Mouse (Mus musculus): ENCODE data around the gene Dyrk1a. TPM values are rescaled to one million over a fixed set of nuclear protein-coding genes. Genes with fewer than 3 reads are reported as not detected.
A peak's percentile ranks its signal among the peaks of the same experiment; 100 is the strongest.

Dyrk1a gene
- total and polyA plus RNA-seq, 3 experiments, result 32.4 to 53.7 (median 40.4) TPM

- Histone ChIP-seq H3K4me3 (replicated peaks in 1 of 3; ENCODE audit: low read depth in 2 of 3, low read length in 2 of 3, poor library complexity in 1 of 3) (peak overlapping the region; percentile 84 to 88 (median 86)), H3K27me3 (replicated peaks) (no peaks in the 10 kb centered on the region), H3K9me3 (replicated peaks; ENCODE audit: low read length) (no peaks in the 10 kb centered on the region), H3K79me2 (replicated peaks; ENCODE audit: control insufficient read depth, extremely low read depth, insufficient read depth, poor library complexity, severe bottlenecking) (peaks cover 63% of the 10 kb centered on the region), H3K4me1 (ENCODE audit: control insufficient read depth in 1 of 2, insufficient read depth in 2 of 2) (peaks cover 19 to 48% of the 10 kb centered on the region in 2 experiments), H3K9ac (ENCODE audit: insufficient read depth, low read depth) (peak overlapping the region; percentile 100), H3K36me3 (replicated peaks in 1 of 2; ENCODE audit: control insufficient read depth in 1 of 2, insufficient read depth in 1 of 2, low read length in 1 of 2) (peaks cover 0 to 19% of the 10 kb centered on the region in 2 experiments), H3K4me2 (ENCODE audit: insufficient read depth, low read depth, poor library complexity, severe bottlenecking) (peak overlapping the region; percentile 70), H3K27ac (ENCODE audit: insufficient read depth, low read depth) (peak overlapping the region; percentile 0; the same call in 1 of the 2 replicates)
- 0 out of 2 replicates have a peak, but pooled peaks have one; percentile 41 for TF ChIP-seq ZMIZ1 (IDR thresholded peaks at IDR 0.05; ENCODE audit: low read depth, low read length)
- TF ChIP-seq SMC3 (IDR thresholded peaks at IDR 0.05; ENCODE audit: low read depth, low read length), result no peak
- TF ChIP-seq EP300 (IDR thresholded peaks at IDR 0.05; ENCODE audit: low read length), result peak; percentile 58; the same call in 1 of the 2 replicates
- 0 out of 2 replicates have a peak, but pooled peaks have one; percentile 10 for TF ChIP-seq RCOR1 (conservative IDR thresholded peaks at IDR 0.05; ENCODE audit: low read depth, low read length)
- TF ChIP-seq MEF2A (IDR thresholded peaks at IDR 0.05; ENCODE audit: borderline replicate concordance, low read depth, low read length), result peak; percentile 69; the same call in 1 of the 2 replicates
- TF ChIP-seq MXI1 (IDR thresholded peaks at IDR 0.05; ENCODE audit: low read depth, low read length), result peak; percentile 61
- TF ChIP-seq TBP (conservative IDR thresholded peaks at IDR 0.05; ENCODE audit: low read depth, low read length), result 0 out of 2 replicates have a peak, but pooled peaks have one; percentile 30
- TF ChIP-seq POLR2AphosphoS2 (IDR thresholded peaks at IDR 0.05; ENCODE audit: low read depth, low read length), result 0 out of 2 replicates have a peak, but pooled peaks have one; percentile 50
- peak; percentile 77 for TF ChIP-seq SIN3A (IDR thresholded peaks at IDR 0.05; ENCODE audit: low read length)
- TF ChIP-seq POLR2A (IDR thresholded peaks at IDR 0.05; ENCODE audit: low read depth, low read length), result no peak
- TF ChIP-seq E2F4 (IDR thresholded peaks at IDR 0.05; ENCODE audit: insufficient replicate concordance, low read depth, low read length), result 0 out of 2 replicates have a peak, but pooled peaks have one; percentile 26
- TF ChIP-seq CHD1 (IDR thresholded peaks at IDR 0.05; ENCODE audit: low read depth, low read length), result peak; percentile 90; the same call in 1 of the 2 replicates
- TF ChIP-seq MAZ (IDR thresholded peaks at IDR 0.05; ENCODE audit: low read depth, low read length), result no peak; the same call in 1 of the 2 replicates
- TF ChIP-seq NELFE (IDR thresholded peaks at IDR 0.05; ENCODE audit: low read depth, low read length), result peak; percentile 7; the same call in 1 of the 2 replicates
- peak; percentile 63 for DNase-seq (ENCODE audit: extremely low read depth)
- dilution Hi-C loops (cut with MboI; ENCODE audit: extremely low pct_ligation_motif_present, extremely low pct_unique_long_range_greater_than_20kb, low sequenced_read_pairs), result no loop called here
- in situ Hi-C loops (cut with MboI; ENCODE audit: low pct_ligation_motif_present, low pct_unique_long_range_greater_than_20kb, low sequenced_read_pairs), result no loop called here
Measured at GRCm38 (mm10) chr16:94571111-94571993, 1.5 kb downstream of the Dyrk1a start.

- H3K4me3 ChIP-seq (replicated peaks in 1 of 3; ENCODE audit: low read depth in 2 of 3, low read length in 2 of 3, poor library complexity in 1 of 3), result peak overlapping the region; percentile 15 to 88 (median 86)
- TF ChIP-seq POLR2AphosphoS2 (IDR thresholded peaks at IDR 0.05; ENCODE audit: low read depth, low read length) (no peak), MXI1 (IDR thresholded peaks at IDR 0.05; ENCODE audit: low read depth, low read length) (no peak), TCF12 (IDR thresholded peaks at IDR 0.05; ENCODE audit: low read depth, low read length) (no peak), NRF1 (IDR thresholded peaks at IDR 0.05; ENCODE audit: low read depth, low read length) (no peak), SMC3 (IDR thresholded peaks at IDR 0.05; ENCODE audit: low read depth, low read length) (no peak), UBTF (IDR thresholded peaks at IDR 0.05; ENCODE audit: low read depth, low read length) (no peak), JUN (IDR thresholded peaks at IDR 0.05; ENCODE audit: insufficient read depth, low read depth, low read length) (no peak), CHD2 (IDR thresholded peaks at IDR 0.05; ENCODE audit: low read length) (no peak), HCFC1 (IDR thresholded peaks at IDR 0.05; ENCODE audit: low read depth, low read length) (no peak), ZNF384 (IDR thresholded peaks at IDR 0.05; ENCODE audit: low read depth, low read length) (no peak), TBP (conservative IDR thresholded peaks at IDR 0.05; ENCODE audit: low read depth, low read length) (no peak), POLR2A (IDR thresholded peaks at IDR 0.05; ENCODE audit: low read depth, low read length) (no peak), USF1 (IDR thresholded peaks at IDR 0.05; ENCODE audit: low read depth, low read length) (no peak), RAD21 (IDR thresholded peaks at IDR 0.05; ENCODE audit: low read depth, low read length) (no peak)
Measured at GRCm38 (mm10) chr16:94572422-94572821, 2.6 kb downstream of the Dyrk1a start.

More at GRCm38 (mm10) chr16:94572422-94572821, 2.6 kb downstream of the Dyrk1a start:
- in situ Hi-C loops (cut with MboI; ENCODE audit: low pct_ligation_motif_present, low pct_unique_long_range_greater_than_20kb, low sequenced_read_pairs), result no loop called here
- Histone ChIP-seq H3K9me3 (replicated peaks; ENCODE audit: low read length) (no peaks in the 10 kb centered on the region), H3K36me3 (replicated peaks in 1 of 2; ENCODE audit: control insufficient read depth in 1 of 2, insufficient read depth in 1 of 2, low read length in 1 of 2) (peaks cover 0 to 27% of the 10 kb centered on the region in 2 experiments), H3K4me2 (ENCODE audit: insufficient read depth, low read depth, poor library complexity, severe bottlenecking) (peak overlapping the region; percentile 67), H3K27ac (ENCODE audit: insufficient read depth, low read depth) (no peak overlapping the region), H3K27me3 (replicated peaks) (no peaks in the 10 kb centered on the region), H3K4me1 (ENCODE audit: control insufficient read depth in 1 of 2, insufficient read depth in 2 of 2) (peaks cover 19 to 58% of the 10 kb centered on the region in 2 experiments), H3K79me2 (replicated peaks; ENCODE audit: control insufficient read depth, extremely low read depth, insufficient read depth, poor library complexity, severe bottlenecking) (peaks cover 74% of the 10 kb centered on the region), H3K9ac (ENCODE audit: insufficient read depth, low read depth) (peak overlapping the region; percentile 54)
- dilution Hi-C loops (cut with MboI; ENCODE audit: extremely low pct_ligation_motif_present, extremely low pct_unique_long_range_greater_than_20kb, low sequenced_read_pairs), result no loop called here
- peak; percentile 48 for DNase-seq (ENCODE audit: extremely low read depth)
